Mouse (Mus musculus): ENCODE measurements at regions not wholly inside any gene's neighbourhood (a gene's known extent, or its start where the extent isn't known, plus 50 kb on each side); places are given as distances from the start of the nearest gene placed in this dataset.
"Not testable (repeated sequence)": the region's sequence is repeated elsewhere in the genome, so short reads cannot be mapped to it uniquely, and the experiment has no call there.

- not testable (repeated sequence) for TF ChIP-seq CTCF, POLR2A (IDR thresholded peaks at IDR 0.05; ENCODE audit: extremely low read depth, insufficient read depth, low read length)
These were observed 446.9 kb upstream of the Olfr1507 start for GRCm38 (mm10) chr14:52942438-52942837.
